Mouse (Mus musculus) T-cell, adult 2 months (primary cell): ENCODE results near the gene Gm10570.

Experiments used
- DNase-seq: peaks from one replicate; pipeline ENCODE4 v3.0.0; 2022; ENCODE audit warnings: low spot score

The Gm10570 gene

DNA sequence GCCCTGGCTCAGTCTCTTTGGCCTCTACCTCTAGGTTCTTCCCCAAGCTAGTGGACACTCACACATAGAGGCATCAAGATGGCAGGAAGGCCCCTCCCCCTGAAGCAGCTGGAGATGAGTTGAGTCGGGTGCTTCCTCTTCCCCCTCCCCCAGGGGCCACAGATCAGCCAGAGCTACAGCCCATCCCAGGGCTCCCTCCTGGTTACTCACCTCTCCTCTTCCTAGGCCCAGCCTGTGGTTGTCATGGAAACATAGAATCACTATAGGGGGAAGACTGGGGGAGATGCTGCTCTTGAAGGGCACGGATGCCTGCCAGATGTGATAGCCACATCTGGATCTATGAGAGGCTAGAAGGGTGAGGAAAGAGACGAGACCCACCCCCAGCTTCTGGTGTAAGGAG lies 3.7 kb downstream of the Gm10570 start:
- no peak for DNase-seq

DNA sequence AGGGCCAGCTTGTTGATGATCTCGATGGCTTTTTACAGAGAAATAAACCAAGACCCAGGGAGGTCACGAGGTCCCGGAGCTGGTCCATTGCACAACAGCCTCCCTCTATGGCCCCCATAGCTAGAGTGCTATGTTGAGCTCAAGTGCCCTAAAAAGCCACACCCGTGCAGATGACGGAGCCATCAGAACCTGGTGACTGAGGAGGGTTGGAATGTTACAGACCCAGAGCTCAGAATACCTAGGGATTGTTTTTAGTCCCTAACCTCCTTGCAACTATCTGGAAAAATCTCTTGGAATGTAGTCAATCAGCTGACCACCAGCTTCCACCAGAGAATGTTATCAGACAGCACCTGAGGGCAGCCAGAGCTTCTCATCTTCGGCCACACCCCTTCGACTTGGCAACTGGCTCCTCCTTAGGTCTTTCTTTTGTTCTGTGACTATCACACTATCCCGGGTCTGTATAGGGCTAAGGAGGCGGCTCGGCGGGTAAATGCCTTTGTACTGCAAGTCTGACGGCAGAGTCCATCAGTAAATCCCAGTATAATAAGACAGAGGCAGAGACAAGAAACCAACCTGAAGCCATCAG lies 6.1 kb downstream of the Gm10570 start:
- DNase-seq: no peak

DNA sequence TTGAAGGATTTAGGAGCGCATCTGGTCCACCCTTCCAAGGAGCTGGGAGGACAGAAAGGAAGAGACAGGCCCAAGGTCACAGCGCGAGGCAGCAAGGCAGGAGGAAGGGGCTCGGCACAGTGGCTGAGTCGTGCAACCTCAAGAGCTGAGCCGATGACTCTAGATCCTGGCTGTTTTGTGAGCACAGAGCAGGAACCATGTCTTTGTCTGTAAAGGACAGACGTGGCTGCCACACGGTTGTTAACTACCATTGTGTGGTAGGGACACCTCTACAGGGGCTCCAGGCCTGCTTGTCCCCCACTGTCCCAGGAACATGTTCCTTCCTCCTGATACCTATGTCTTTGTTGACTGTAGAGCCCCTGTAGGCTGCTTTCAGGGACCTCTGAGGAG lies 8.8 kb downstream of the Gm10570 start:
- no peak for DNase-seq

DNA sequence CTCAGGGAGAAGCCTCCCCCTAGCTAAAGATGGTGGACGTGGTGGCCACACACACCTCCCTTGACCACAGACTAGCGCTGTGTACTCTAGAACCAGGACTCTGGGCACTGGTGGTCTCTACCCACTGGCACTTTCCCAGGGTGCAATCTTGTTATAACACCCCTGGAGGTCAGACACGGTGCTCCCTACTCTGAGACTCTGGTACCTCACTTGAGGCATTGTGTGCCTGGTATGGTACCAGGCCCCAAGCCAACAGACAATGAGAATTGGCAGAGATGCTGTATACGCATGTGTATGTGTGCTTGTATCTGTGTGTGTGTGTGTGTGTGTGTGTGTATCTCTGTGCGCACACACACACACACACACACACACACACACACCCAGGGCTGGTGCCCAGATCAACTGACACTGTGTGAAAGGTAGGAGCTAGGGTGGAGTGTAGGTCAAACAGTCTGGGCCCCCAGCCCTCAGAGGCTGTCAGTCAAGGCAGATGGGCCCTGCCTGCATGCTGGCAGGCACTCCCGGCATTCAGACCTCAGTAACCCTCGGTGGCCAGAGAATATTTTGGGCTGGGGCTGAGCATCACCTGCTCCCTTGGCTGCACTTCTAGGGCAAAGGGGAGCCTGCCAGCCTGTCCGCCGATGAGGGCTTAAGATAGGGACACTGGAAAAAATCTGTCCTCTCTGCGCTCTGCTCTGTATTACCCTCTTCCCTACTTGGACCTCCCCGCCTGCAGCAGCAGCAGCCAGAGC lies 9.4 kb downstream of the Gm10570 start:
- DNase-seq: no peak

DNA sequence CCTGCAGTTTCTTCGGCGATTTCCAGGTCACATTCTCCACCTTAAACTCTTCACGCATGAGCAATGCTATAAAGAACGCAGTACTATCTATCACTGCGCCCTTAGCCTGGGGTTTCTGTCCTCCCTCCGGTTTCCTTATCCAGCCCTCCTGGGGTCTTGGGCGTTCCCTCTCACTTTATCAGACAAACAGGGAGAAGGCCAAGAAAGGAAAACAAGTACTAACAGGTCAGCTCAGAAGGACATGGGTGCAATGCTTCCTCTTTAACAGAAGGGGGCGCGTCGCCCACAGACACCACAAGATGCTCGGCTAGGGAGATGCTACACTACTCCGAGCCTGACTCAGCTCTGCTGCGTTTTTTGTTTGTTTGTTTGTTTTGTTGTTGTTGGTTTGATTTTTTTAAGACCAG lies 11.3 kb downstream of the Gm10570 start:
- no peak for DNase-seq

DNA sequence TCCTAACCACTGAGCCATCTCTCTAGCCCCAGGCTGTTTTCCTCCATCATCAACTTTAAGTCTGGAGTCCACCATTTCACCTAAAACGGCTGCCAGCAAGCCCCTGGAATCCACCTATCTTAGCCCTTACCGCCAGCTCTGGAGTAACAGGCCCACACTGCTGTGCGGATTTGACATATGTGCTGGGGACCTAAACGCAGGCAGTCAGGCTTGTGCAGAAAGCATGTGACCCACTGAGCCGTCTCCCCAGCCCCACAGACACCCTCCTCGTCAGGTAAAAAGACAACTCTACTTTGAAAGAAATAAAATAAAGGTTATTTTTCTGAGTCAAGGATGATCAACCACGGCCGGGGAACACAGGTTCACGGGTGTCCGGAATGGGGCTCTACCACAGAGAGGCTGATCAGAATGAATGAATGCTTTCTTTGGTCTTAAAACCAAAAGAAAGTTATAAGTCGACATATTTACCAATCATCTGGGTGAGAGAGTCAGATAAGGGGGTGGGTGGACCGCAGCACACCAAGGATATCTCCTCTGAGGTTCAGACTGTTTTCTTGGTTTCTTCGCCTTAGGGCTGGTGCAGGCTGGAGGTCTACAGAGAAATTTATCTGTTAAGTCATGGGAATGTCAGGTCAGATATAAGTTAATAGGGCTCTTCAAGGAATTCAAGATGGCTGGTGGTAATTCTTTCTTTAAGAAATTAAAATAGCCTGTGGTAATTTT lies 12.1 kb downstream of the Gm10570 start:
- DNase-seq: no peak

DNA sequence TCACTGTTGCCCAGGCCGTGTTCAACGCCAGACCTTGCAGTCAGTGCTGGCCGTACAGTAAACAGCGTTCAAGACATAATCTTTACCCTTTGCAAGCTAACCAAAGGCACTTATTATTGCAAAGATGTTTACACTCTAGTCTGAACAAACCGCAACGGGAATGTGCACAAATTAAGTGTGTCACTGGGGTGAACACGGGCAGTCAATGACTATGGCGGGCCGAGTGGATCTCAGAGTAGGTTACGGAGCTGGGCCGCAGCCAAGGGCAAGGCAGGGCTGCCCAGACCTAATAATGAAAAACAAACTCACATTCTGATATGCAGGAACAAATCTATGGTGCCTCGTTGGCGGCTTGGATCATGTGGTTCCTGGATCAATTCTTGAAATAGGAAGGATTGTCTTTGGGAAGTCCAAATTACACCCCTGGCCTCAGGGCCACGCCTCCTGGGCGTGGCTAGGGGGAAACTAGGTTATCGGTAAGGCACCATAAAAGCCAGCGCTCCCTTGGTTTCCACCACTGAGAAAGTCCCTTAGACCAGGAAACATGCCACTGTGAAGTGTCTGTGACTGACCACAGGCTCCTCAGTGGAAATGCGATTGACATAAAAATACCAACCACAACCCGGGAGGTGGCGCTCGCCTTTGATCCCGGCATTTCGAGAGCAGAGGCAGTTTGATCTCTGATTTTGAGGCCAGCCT lies 13.3 kb downstream of the Gm10570 start:
- no peak for DNase-seq

DNA sequence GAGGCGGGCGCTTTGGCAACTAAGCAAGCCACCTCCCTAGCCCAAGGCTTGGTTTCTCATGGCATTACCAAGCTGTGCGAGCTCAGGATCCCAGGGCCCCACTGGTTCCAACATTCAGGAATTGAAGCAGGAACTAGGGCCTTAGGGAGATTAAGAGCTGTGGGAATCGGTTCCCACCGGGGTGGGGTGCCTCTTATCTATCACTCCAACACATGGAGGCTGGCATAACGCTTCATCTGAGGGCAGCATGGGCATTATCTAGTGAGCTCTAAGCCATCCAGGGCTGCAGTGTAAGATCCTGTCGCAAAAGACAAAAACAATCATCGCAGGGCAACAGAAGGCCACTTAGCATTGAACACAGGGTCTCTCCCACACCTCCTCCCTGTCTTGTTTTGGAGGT lies 14.0 kb downstream of the Gm10570 start:
- DNase-seq: no peak

DNA sequence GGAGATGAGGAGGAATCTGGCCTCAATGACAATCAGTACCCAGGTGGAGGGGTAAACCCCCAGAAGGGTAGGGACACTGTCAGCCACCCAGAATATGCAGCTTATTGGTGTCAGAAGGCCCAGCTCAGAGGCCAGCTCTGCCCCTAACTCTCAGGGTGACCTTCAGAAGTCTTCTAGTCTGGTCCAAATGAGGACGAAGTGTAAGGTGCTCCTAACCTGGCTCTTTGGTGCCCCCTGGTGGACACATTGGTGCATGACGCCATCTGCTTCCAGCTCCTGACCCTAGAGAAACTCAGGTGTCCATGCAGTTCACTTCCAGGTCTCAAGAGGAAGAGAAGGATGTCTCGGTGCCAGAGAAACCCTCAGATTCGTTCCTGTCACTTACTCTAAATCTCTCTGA lies 16.2 kb downstream of the Gm10570 start:
- peak; percentile 52 for DNase-seq

DNA sequence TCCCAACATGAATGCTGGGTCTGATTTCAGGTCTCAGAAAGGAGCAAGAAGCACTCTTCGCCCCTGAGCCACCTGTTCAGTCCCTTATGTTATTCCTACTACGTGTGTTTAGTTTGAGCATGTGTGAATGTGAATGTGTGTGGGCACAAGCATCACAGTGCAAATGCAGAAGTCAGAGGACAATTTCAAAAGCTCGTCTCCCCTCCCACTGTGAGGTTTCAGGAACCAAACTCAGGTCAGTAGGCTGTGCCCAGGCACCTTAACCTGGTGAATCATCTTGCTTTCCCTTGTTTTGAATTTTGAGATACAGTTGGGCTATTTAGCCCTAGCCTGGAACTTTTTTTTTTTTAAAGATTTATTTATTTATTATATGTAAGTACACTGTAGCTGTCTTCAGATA lies 18.6 kb downstream of the Gm10570 start:
- no peak for DNase-seq

DNA sequence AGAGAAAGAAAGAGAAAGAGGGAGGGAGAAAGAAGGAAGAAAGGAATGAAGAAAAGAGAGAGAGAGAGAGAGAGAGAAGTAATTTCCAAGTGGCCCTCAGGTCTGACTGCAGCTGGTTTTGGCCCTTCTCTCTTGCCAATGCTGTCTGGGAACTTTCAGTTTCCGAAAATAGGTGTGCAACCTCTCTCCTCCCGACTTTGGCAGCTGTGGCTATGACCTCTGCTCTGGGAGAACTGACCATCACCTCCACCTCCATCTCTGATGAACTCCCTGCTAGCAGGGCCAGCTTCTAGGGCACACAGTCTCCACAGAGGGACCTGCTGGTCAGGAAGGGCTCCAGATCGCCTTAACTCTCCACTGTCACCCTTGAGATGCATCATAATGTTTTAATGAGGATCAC lies 21.9 kb downstream of the Gm10570 start:
- no peak for DNase-seq

DNA sequence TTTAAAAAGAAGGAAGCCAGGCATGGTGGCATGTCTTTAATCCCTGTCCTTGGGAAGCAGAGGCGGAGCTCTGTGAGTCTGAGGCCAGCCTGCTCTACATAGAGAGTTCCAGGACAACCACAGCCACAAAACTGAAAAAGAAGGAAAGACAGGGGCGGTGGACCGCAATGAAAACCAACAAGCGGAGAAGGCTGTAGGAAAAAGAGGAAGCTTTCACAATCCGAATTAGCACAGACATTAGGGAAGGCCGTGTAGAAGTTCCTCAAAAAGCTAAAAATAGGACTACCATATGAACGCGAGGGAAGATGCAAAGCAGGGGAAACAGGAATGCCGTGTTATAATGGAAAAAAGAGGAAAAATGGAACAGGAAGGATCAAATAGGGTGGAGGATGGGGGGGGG lies 24.6 kb downstream of the Gm10570 start:
- no peak for DNase-seq

DNA sequence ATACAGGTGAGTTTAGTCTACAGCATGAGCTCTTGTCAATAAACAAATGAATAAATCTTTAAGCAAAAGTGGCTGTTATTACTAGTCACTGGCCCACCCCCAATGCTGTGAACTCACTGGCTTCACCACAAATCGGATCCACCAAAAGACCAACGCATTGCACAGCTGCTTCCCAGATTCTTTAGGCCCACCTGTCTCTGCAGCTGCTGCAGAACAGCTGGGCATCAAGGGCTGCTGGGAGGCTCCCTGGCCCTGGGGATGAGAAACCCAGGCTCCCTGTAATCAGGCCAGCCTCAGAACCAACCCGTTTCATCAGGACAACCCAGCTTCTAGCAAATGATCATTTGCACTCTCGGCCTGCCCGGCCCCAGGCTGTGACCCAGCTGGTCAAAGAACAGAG lies 25.6 kb downstream of the Gm10570 start:
- DNase-seq: no peak

DNA sequence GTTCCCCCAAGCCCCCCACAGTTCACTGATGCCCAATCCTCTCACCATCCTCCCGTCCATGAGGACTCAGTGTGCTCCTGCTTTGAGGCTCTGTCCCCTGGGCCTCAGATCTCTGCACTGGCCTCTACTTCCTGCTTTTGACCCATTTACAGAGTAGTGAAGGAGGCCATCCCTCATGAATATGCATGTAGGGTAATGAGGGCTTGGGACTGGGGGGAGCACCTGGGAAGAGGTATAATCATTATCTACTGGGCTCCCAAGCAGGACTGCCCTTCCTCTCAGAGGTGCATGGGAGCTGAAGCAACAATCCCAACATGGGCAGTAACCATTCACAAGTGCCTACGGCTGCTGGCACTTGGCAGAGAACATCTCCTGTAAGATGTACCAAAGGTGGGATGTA lies 29.4 kb downstream of the Gm10570 start, which contains the start of gene Serinc2:
Gene Serinc2, minus strand, starts transcription at position 101 of the 400 bp plus-strand sequence.
- no peak for DNase-seq

DNA sequence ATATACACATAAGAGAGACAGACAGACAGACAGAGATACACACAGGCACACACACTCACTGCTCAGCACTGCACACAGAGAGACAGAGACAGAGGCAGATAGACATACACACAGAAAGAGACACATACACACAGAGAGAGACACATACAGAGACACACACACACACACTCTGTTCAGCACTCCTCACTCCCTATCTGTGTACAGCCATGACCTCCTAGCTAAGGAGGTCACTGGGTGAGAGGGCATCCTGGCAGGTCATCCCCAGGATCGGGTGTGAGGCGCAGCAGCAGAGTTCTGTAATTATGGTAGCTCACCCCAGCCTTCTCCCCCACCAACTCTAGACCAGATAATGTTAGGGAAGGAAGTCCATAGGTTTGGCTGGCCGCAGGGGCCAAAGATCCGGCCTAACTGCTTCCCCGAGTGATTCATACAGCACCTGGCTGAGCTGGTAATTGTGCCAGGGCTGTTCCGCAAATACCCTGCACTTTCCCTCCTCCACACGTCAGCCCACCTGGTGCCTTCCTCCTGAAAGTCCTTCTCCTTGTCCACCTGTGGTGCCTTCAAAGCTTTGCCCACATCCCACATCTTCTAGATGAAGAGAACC lies 31.8 kb downstream of the Gm10570 start:
- DNase-seq: no peak

DNA sequence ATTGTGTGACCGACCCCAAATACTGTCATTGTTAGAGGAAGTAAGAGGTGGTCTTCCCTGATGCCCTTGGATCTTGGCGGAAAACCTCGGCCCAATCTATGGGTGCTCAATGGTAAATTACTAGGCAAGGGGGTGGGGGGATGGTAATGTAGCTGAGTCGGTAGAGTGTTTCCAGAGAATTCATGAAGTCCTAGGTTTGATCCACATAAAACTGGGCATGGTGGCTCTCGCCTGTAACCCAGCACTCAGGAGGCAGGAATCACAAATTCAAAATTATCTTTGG lies 32.7 kb downstream of the Gm10570 start:
- no peak for DNase-seq

DNA sequence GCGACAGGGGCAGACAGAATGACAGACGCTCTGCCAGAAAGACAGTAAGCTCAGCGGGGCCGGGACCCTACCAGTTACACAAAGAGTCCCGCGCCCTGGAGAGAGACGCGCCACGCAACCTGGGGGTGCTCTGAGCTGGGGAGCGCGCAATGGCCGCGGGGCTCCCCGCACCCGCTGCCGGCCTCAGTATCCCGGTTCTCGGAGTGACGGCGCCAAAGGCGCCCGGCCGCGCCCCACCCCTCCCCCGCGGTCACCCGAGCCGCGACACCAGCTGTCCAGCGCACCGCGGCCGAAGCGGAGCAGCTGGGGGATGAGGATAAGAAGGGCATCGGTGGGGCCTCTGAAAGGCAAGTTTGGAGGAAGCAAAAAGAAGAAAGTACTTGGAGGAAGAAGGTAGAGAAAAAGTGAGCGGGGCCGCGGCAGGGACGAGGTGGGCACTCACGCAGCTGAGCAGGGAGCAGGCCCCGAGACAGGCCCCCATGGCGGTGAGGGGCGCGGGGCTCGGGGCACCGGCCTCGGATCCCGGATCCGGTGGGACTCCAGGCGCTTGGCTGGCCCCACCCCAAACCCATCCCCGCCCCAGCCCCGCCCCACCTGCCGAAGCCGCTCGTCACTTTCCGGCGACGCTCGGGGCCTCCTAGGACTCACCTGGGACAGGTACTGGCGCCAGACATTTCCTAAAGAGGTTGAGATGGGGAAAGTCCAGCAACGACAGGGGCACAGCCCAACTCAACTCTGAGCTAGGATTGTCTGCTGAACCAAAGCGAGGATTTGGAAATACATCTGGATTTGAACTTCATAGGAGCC lies 33.3 kb downstream of the Gm10570 start:
- no peak for DNase-seq

DNA sequence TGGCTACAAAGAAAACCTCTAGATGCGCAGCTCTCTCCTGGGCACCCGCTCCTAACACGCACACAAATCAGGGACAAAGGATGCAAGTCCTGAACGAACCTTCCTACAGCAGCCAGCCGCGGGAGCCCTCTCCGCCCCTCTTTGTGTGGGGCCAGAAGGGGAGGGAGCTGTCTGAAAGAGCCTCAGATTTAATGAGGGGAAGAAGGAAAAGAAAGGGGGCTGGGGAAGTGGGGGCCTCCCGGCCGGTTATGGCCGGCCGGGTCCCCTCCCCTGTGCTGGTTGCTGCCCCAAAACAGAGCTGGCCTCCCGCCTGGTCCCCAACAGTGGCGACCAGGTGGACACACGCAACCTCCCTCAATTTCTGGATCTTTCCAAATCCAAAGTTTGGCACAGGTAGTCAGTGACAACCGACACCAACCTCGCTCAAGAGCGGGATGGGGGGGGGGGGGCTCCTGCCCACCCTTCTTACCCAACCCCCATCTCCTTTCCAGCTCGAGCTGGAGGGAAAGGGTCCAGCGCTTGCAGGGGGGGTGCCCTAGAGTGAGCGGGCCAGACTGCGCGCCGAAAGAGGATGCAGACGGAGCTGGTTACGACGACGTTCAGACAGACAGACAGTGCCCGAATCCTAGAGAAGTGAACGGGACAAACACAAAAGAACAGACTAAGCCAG lies 34.0 kb downstream of the Gm10570 start:
- DNase-seq: no peak

DNA sequence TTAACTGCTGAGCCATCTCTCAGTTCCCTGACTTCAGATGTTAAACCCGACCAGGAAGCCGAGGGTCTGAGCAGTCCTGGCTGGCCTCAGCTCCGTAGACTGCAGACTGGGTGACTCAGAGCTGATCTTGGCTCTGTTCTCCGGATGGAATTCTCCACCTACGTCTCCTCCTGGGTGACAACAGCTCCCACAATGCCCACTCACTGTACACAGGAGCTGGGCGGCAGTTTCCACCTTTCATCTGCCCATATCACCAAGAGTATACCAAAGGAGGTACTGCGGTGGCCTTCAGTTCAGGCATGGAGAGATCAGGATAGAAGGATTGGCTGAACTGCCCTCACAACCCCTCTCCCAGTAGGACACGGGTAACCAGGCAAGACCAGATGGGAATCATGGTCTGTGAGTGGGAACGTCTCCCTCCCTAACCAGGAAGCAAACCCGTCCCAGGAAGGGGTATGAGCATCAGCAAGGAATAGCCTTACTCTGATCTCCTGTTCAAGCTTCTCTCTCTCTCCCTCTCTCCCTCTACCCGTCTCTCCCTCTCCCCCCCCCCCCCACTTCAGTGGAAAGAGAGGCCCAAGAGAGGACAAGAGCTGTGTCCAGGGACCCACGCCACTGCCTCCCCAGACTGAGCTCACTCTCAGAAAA lies 34.7 kb downstream of the Gm10570 start:
- DNase-seq: no peak

DNA sequence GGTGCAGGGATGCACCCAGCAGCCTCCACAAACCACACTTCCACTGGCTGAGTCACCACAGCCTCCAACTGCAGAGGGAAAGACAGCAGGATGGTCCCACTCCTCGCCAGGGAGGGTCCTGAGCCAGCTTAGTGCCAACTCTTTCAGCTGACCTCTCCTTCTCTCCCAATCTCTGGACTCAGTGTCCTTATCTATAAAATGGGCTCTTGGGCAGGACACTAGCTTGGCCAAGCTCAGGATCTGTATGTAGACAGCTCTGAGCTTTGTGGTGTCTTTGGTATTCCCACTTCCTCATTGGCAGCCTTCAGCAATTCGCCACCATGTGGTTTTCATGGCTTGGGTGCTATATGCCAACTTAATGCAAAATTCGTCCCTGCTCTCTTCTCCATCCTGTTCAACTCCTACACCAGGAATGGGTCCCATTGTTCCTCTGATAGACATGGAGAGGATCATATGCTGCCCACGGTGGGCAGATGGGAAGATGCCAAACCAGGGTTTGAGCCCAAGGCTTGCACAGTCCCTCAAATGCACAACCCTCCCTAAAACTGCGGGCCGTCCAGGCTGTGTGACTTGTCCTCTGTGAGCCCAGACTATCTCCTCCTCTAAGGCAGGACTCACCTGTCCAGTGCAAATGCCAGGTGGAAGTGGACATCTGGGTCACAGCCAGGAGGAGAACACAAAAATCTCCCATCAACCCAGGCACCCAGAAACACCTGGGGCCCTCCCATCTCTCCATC lies 37.7 kb downstream of the Gm10570 start:
- DNase-seq: no peak
